Mouse (Mus musculus): ENCODE results near the gene Ndufa11. TPM values are rescaled to one million over a fixed set of nuclear protein-coding genes. Genes with fewer than 3 reads are reported as not detected.

The Ndufa11 gene
- 447 and 572 TPM in 2 replicates for polyA plus RNA-seq (2014; fragmentation: Nextera tagmentation; extraction: Ambion mirVana)

GRCm38 (mm10) chr17:56717363-56718058 lies at the start of gene Ndufa11, which contains the start of gene Vmac:
TSS of gene Ndufa11 (plus strand) at chr17:56717767.
TSS of gene Vmac (minus strand) at chr17:56718022.
- H3K4me2 ChIP-seq (replicated peaks; ENCODE audit: low read depth, low read length), result peak within 1 kb of the TSS; percentile 77
- H3K36me3 ChIP-seq (ENCODE audit: control insufficient read depth, insufficient read depth, low read length), result peaks cover 23% of the 10 kb centered on the region
- peak within 1 kb of the TSS; percentile 73 for H3K27ac ChIP-seq (ENCODE audit: low read depth, low read length)
- no peaks in the 10 kb centered on the region for H3K27me3 ChIP-seq (ENCODE audit: control insufficient read depth, insufficient read depth, low read length)
- under 1% methylated on average over 59 of the region's 59 CpGs for WGBS
- H3K9ac ChIP-seq (ENCODE audit: low read depth, low read length), result peak within 1 kb of the TSS; percentile 82
- H3K9me3 ChIP-seq (ENCODE audit: control insufficient read depth, low read length), result no peaks in the 10 kb centered on the region
- peak; percentile 73 for ATAC-seq (ENCODE audit: low FRiP score, low TSS enrichment)
- peak within 1 kb of the TSS; percentile 84 for H3K4me3 ChIP-seq (ENCODE audit: low read length)
- peaks cover 12% of the 10 kb centered on the region for H3K4me1 ChIP-seq (ENCODE audit: control insufficient read depth, insufficient read depth, low read length)

GRCm38 (mm10) chr17:56668384-56669144 lies 49.0 kb upstream of the Ndufa11 start:
- Histone ChIP-seq H3K9me3 (ENCODE audit: control insufficient read depth, low read length) (no peaks in the 10 kb centered on the region), H3K27ac (ENCODE audit: low read depth, low read length) (no peak overlapping the region), H3K9ac (ENCODE audit: low read depth, low read length) (peak overlapping the region; percentile 47), H3K4me1 (ENCODE audit: control insufficient read depth, insufficient read depth, low read length) (peaks cover 11% of the 10 kb centered on the region; the same call in 1 of the 2 replicates), H3K27me3 (ENCODE audit: control insufficient read depth, insufficient read depth, low read length) (no peaks in the 10 kb centered on the region), H3K4me3 (ENCODE audit: low read length) (peak overlapping the region; percentile 41), H3K4me2 (replicated peaks; ENCODE audit: low read depth, low read length) (peak overlapping the region; percentile 87), H3K36me3 (ENCODE audit: control insufficient read depth, insufficient read depth, low read length) (no peaks in the 10 kb centered on the region)
- 0 out of 2 replicates have a peak, but pooled peaks have one; percentile 7 for ATAC-seq (ENCODE audit: low FRiP score, low TSS enrichment)
- 5% methylated on average over 31 of the region's 31 CpGs for WGBS

- H3K36me3 ChIP-seq (ENCODE audit: control insufficient read depth, insufficient read depth, low read length), result no peaks in the 10 kb centered on the region
- no peak for ATAC-seq (ENCODE audit: low FRiP score, low TSS enrichment)
- 79% methylated on average over 8 of the region's 8 CpGs for WGBS
- H3K4me3 ChIP-seq (ENCODE audit: low read length), result no peak overlapping the region
- no peaks in the 10 kb centered on the region for H3K27me3 ChIP-seq (ENCODE audit: control insufficient read depth, insufficient read depth, low read length)
- no peaks in the 10 kb centered on the region for H3K9me3 ChIP-seq (ENCODE audit: control insufficient read depth, low read length)
- no peak overlapping the region for H3K9ac ChIP-seq (ENCODE audit: low read depth, low read length)
- H3K4me2 ChIP-seq (replicated peaks; ENCODE audit: low read depth, low read length), result no peak overlapping the region
- peaks cover 8% of the 10 kb centered on the region for H3K4me1 ChIP-seq (ENCODE audit: control insufficient read depth, insufficient read depth, low read length)
- H3K27ac ChIP-seq (ENCODE audit: low read depth, low read length), result no peak overlapping the region
Observed at GRCm38 (mm10) chr17:56669766-56670165, 47.8 kb upstream of the Ndufa11 start.

DNA sequence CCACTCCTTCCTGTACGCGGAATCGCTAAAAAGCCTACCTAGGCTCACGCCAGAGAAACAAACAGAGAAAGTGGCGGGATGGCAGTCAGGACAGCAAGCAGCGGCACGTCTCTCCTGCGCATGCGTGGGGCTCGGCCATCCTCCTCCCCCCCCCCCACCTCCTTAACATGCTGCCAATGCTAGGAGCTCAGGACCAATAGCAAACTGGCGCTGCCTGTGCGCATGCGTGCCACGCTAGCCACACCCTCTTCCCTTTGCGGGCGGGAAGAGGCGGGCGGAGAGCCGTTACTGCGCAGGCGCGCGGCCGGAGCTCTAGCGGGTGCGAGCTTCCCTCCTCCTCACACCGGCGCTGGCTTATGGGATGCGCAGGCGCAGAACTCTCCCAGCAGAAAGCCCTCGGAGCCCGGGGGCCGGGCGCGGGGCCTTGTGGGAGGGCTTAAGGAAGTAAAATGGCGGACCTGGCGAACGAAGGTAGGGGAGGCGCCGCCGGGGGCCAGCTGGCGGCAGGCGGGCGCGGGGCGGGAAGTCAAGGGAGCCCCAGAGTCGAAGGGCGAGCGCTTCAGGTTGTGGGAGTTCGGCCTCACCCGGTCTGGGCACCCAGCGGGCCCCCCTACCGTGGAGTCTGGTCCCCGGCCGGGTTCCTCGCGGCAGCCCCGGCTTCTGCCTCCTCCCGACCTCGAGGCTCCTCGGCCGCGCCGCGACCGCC lies 44.5 kb upstream of the Ndufa11 start, which contains the start of gene Ranbp3:
Ranbp3 (plus strand) TSS at position 354 of the 706 bp plus-strand sequence.
- peak within 1 kb of the TSS; percentile 98 for H3K9ac ChIP-seq (ENCODE audit: low read depth, low read length)
- 1% methylated on average over 60 of the region's 66 CpGs for WGBS
- H3K4me3 ChIP-seq (ENCODE audit: low read length), result peak within 1 kb of the TSS; percentile 95
- no peaks in the 10 kb centered on the region for H3K27me3 ChIP-seq (ENCODE audit: control insufficient read depth, insufficient read depth, low read length)
- peaks cover 19% of the 10 kb centered on the region for H3K36me3 ChIP-seq (ENCODE audit: control insufficient read depth, insufficient read depth, low read length)
- ATAC-seq (ENCODE audit: low FRiP score, low TSS enrichment), result peak; percentile 92
- H3K4me1 ChIP-seq (ENCODE audit: control insufficient read depth, insufficient read depth, low read length), result peaks cover 9% of the 10 kb centered on the region
- H3K4me2 ChIP-seq (replicated peaks; ENCODE audit: low read depth, low read length), result peak within 1 kb of the TSS; percentile 78
- H3K9me3 ChIP-seq (ENCODE audit: control insufficient read depth, low read length), result no peaks in the 10 kb centered on the region
- H3K27ac ChIP-seq (ENCODE audit: low read depth, low read length), result peak within 1 kb of the TSS; percentile 77

- H3K4me2 ChIP-seq (replicated peaks; ENCODE audit: low read depth, low read length), result peak overlapping the region; percentile 78
- H3K27ac ChIP-seq (ENCODE audit: low read depth, low read length), result peak overlapping the region; percentile 49; the same call in 1 of the 2 replicates
- H3K9me3 ChIP-seq (ENCODE audit: control insufficient read depth, low read length), result no peaks in the 10 kb centered on the region
- WGBS, result 1% methylated on average over 30 of the region's 37 CpGs
- H3K27me3 ChIP-seq (ENCODE audit: control insufficient read depth, insufficient read depth, low read length), result no peaks in the 10 kb centered on the region
- peak overlapping the region; percentile 95 for H3K4me3 ChIP-seq (ENCODE audit: low read length)
- peaks cover 9% of the 10 kb centered on the region for H3K4me1 ChIP-seq (ENCODE audit: control insufficient read depth, insufficient read depth, low read length)
- peak overlapping the region; percentile 98 for H3K9ac ChIP-seq (ENCODE audit: low read depth, low read length)
- peaks cover 22% of the 10 kb centered on the region for H3K36me3 ChIP-seq (ENCODE audit: control insufficient read depth, insufficient read depth, low read length)
- peak; percentile 30 for ATAC-seq (ENCODE audit: low FRiP score, low TSS enrichment)
Observed at GRCm38 (mm10) chr17:56673647-56674416, 43.7 kb upstream of the Ndufa11 start.

GRCm38 (mm10) chr17:56681791-56682190 lies 35.8 kb upstream of the Ndufa11 start:
- Histone ChIP-seq H3K4me1 (ENCODE audit: control insufficient read depth, insufficient read depth, low read length) (no peaks in the 10 kb centered on the region), H3K9me3 (ENCODE audit: control insufficient read depth, low read length) (no peaks in the 10 kb centered on the region), H3K4me2 (replicated peaks; ENCODE audit: low read depth, low read length) (no peak overlapping the region), H3K4me3 (ENCODE audit: low read length) (no peak overlapping the region), H3K9ac (ENCODE audit: low read depth, low read length) (no peak overlapping the region), H3K36me3 (ENCODE audit: control insufficient read depth, insufficient read depth, low read length) (peaks cover 68% of the 10 kb centered on the region), H3K27me3 (ENCODE audit: control insufficient read depth, insufficient read depth, low read length) (no peaks in the 10 kb centered on the region), H3K27ac (ENCODE audit: low read depth, low read length) (no peak overlapping the region)
- ATAC-seq (ENCODE audit: low FRiP score, low TSS enrichment), result no peak
- 72% methylated on average over 4 of the region's 4 CpGs for WGBS

GRCm38 (mm10) chr17:56682880-56683279 lies 34.7 kb upstream of the Ndufa11 start:
- Histone ChIP-seq H3K4me3 (ENCODE audit: low read length) (no peak overlapping the region), H3K36me3 (ENCODE audit: control insufficient read depth, insufficient read depth, low read length) (peaks cover 70% of the 10 kb centered on the region), H3K9me3 (ENCODE audit: control insufficient read depth, low read length) (no peaks in the 10 kb centered on the region), H3K27me3 (ENCODE audit: control insufficient read depth, insufficient read depth, low read length) (no peaks in the 10 kb centered on the region), H3K9ac (ENCODE audit: low read depth, low read length) (no peak overlapping the region), H3K27ac (ENCODE audit: low read depth, low read length) (no peak overlapping the region), H3K4me2 (replicated peaks; ENCODE audit: low read depth, low read length) (no peak overlapping the region), H3K4me1 (ENCODE audit: control insufficient read depth, insufficient read depth, low read length) (no peaks in the 10 kb centered on the region)
- 81% methylated on average over 3 of the region's 3 CpGs for WGBS
- ATAC-seq (ENCODE audit: low FRiP score, low TSS enrichment), result no peak

- H3K4me3 ChIP-seq (ENCODE audit: low read length), result no peak overlapping the region
- no peak overlapping the region for H3K4me2 ChIP-seq (replicated peaks; ENCODE audit: low read depth, low read length)
- H3K27me3 ChIP-seq (ENCODE audit: control insufficient read depth, insufficient read depth, low read length), result no peaks in the 10 kb centered on the region
- H3K9ac ChIP-seq (ENCODE audit: low read depth, low read length), result no peak overlapping the region
- no peaks in the 10 kb centered on the region for H3K4me1 ChIP-seq (ENCODE audit: control insufficient read depth, insufficient read depth, low read length)
- no peak overlapping the region for H3K27ac ChIP-seq (ENCODE audit: low read depth, low read length)
- 82% methylated on average over 5 of the region's 5 CpGs for WGBS
- peaks cover 77% of the 10 kb centered on the region for H3K36me3 ChIP-seq (ENCODE audit: control insufficient read depth, insufficient read depth, low read length)
- H3K9me3 ChIP-seq (ENCODE audit: control insufficient read depth, low read length), result no peaks in the 10 kb centered on the region
- no peak for ATAC-seq (ENCODE audit: low FRiP score, low TSS enrichment)
Observed at GRCm38 (mm10) chr17:56683546-56684140, 33.9 kb upstream of the Ndufa11 start.

All from kidney, embryonic 14.5 days (tissue).